Mouse (Mus musculus): ENCODE measurements around the gene Zbed4.

DNA sequence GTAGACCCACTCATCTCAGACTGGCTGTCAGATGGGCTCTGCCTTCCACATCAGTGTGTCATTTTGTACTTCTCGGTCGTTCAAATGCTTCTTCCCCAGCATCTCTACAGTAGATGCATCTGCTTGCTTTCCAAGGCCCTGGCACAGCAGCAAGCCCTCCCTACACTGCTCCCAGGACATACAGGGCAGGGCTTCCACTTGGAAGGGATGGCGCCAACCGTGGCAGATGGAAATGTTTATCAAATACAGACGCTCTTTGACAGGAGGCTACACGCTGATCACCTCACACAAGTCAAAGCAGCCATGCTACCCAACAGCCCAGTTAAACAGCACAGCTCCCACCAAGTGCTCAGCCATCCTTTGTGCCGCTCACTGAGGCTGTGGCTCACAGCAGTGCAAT lies 27.1 kb upstream of the Zbed4 start:
- TF ChIP-seq CTCF (IDR thresholded peaks at IDR 0.05; ENCODE audit: borderline replicate concordance, insufficient read depth, low read length) (no peak), POLR2A (IDR thresholded peaks at IDR 0.05; ENCODE audit: low read depth, low read length) (no peak)
